ENCODE assay signal across 19 mouse cellular contexts in the genomic region with DNA sequence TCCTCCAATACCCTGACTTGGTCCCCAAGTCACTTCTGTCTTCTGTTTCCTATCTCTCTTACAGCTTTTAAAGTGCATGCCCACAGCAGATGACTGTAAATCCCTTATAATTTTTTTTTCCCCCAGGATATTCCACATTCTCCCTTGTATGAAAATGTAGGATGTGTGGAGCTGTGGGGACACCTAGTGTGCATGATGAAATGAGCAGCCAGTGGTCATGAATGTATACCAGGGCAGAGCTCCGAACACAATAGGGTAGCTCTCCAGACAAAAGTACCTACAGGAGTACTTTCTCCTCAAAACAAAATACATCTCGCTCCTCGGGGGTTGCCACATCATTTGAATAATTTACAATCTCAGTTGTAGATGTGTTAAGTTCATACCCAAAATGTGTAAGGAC.
DNase-seq lines count a peak whose midpoint lies in the region; ATAC-seq and TF ChIP-seq lines count a peak whose summit lies in the region.
"Had no signal": no experiment of that assay in that cellular context is flagged by ENCODE, and none has a peak within 500 bp of the region (broad histone marks: within the 10 kb centered on the region; RNA-seq: fewer than 3 reads in every experiment).

No protein-coding gene starts in this region.

- DNase-seq in kidney, postnatal 0 days (ENCODE audit: low spot score): peak; percentile 8
- DNase-seq in Patski (ENCODE audit: low read depth, low spot score) (no peak), MN1 (ENCODE audit: low spot score) (no peak)
- no peak for DNase-seq in c-Kit-positive CD71-positive TER-119-positive erythroid progenitor cells, embryonic 14.5 days (ENCODE audit: low spot score)
- DNase-seq: cerebellum, adult 9-10 months; kidney, adult 8-10 months; lung, postnatal 10 days; right cerebral cortex, adult 18-20 months; thymus, postnatal 25 days had no signal

- H3K36me3 ChIP-seq in forebrain, embryonic 12.5 days (replicated peaks): no peaks in the 10 kb centered on the region
- H3K36me3 ChIP-seq in forebrain, embryonic 15.5 days: no peaks in the 10 kb centered on the region
- H3K36me3 ChIP-seq in kidney, postnatal 0 days (ENCODE audit: insufficient read depth, low read length): no peaks in the 10 kb centered on the region
- no peaks in the 10 kb centered on the region for H3K36me3 ChIP-seq in kidney, embryonic 14.5 days (ENCODE audit: control insufficient read depth, insufficient read depth, low read length)
- H3K36me3 ChIP-seq in midbrain, embryonic 15.5 days (replicated peaks): no peaks in the 10 kb centered on the region
- H3K36me3 ChIP-seq: embryonic facial prominence, embryonic 10.5 days; heart, embryonic 12.5 days; midbrain, embryonic 12.5 days; neural tube, embryonic 12.5 days had no signal

- POLR2A ChIA-PET in Patski (lab: Charles Lee): no interaction called here

- CTCF ChIA-PET in Patski (lab: Charles Lee): interaction anchor here (1.1 kb wide), 1 partner anchor 23 kb away, joined by 4 read pairs; no protein-coding TSS in a partner anchor

- in situ Hi-C loops in Patski (cut with MboI; ENCODE audit: low pct_unique_long_range_greater_than_20kb): no loop called here

- no peaks in the 10 kb centered on the region for H3K27me3 ChIP-seq in forebrain, embryonic 12.5 days
- no peaks in the 10 kb centered on the region for H3K27me3 ChIP-seq in forebrain, embryonic 15.5 days
- H3K27me3 ChIP-seq in kidney, postnatal 0 days (ENCODE audit: insufficient read depth, low read length): no peaks in the 10 kb centered on the region
- no peaks in the 10 kb centered on the region for H3K27me3 ChIP-seq in kidney, embryonic 14.5 days (ENCODE audit: control insufficient read depth, insufficient read depth, low read length)
- no peaks in the 10 kb centered on the region for H3K27me3 ChIP-seq in Patski
- H3K27me3 ChIP-seq in midbrain, embryonic 15.5 days (replicated peaks): no peaks in the 10 kb centered on the region
- H3K27me3 ChIP-seq: heart, embryonic 12.5 days; midbrain, embryonic 12.5 days; neural tube, embryonic 12.5 days had no signal

- peak; percentile 56 for TF ChIP-seq CTCF in kidney, postnatal 0 days (IDR thresholded peaks at IDR 0.05; ENCODE audit: low read depth)
- peak; percentile 30 for TF ChIP-seq CTCF in Patski (IDR thresholded peaks at IDR 0.05)

- no peaks in the 10 kb centered on the region for H3K4me1 ChIP-seq in forebrain, embryonic 12.5 days
- no peaks in the 10 kb centered on the region for H3K4me1 ChIP-seq in forebrain, embryonic 15.5 days
- H3K4me1 ChIP-seq in kidney, postnatal 0 days (replicated peaks; ENCODE audit: insufficient read depth, low read length): no peaks in the 10 kb centered on the region
- H3K4me1 ChIP-seq in kidney, embryonic 14.5 days (ENCODE audit: control insufficient read depth, insufficient read depth, low read length): no peaks in the 10 kb centered on the region
- H3K4me1 ChIP-seq in midbrain, embryonic 15.5 days: no peaks in the 10 kb centered on the region
- H3K4me1 ChIP-seq: embryonic facial prominence, embryonic 10.5 days; heart, embryonic 12.5 days; midbrain, embryonic 12.5 days; neural tube, embryonic 12.5 days had no signal

- 62% methylated on average over 3 of the region's 3 CpGs for WGBS in forebrain, embryonic 12.5 days
- 45% methylated on average over 3 of the region's 3 CpGs for WGBS in forebrain, embryonic 15.5 days
- WGBS in kidney, postnatal 0 days: 57% methylated on average over 3 of the region's 3 CpGs
- WGBS in kidney, embryonic 14.5 days: 71% methylated on average over 3 of the region's 3 CpGs
- 45% methylated on average over 3 of the region's 3 CpGs for WGBS in midbrain, embryonic 15.5 days

- no peak overlapping the region for H3K27ac ChIP-seq in forebrain, embryonic 12.5 days
- H3K27ac ChIP-seq in forebrain, embryonic 15.5 days (replicated peaks): no peak overlapping the region
- H3K27ac ChIP-seq in kidney, postnatal 0 days: no peak overlapping the region
- no peak overlapping the region for H3K27ac ChIP-seq in kidney, embryonic 14.5 days (ENCODE audit: low read depth, low read length)
- no peak overlapping the region for H3K27ac ChIP-seq in midbrain, embryonic 15.5 days
- H3K27ac ChIP-seq: embryonic facial prominence, embryonic 10.5 days; liver, embryonic 14.5 days; midbrain, embryonic 12.5 days; neural tube, embryonic 12.5 days had no signal

- 0 out of 2 replicates have a peak, but pooled peaks have one; percentile 51 for ATAC-seq in forebrain, embryonic 12.5 days (ENCODE audit: low FRiP score)
- ATAC-seq in forebrain, embryonic 15.5 days (replicated peaks): no peak; the same call in 1 of the 2 replicates
- ATAC-seq in kidney, postnatal 0 days (replicated peaks; ENCODE audit: low FRiP score, low read depth): no peak
- ATAC-seq in kidney, embryonic 14.5 days (ENCODE audit: low FRiP score, low TSS enrichment): no peak
- no peak for ATAC-seq in Patski
- 0 out of 2 replicates have a peak, but pooled peaks have one; percentile 57 for ATAC-seq in midbrain, embryonic 15.5 days (replicated peaks)

- H3K4me2 ChIP-seq in forebrain, embryonic 12.5 days: no peak overlapping the region
- H3K4me2 ChIP-seq in forebrain, embryonic 15.5 days (replicated peaks): no peak overlapping the region
- H3K4me2 ChIP-seq in kidney, postnatal 0 days (ENCODE audit: low read length): no peak overlapping the region
- H3K4me2 ChIP-seq in kidney, embryonic 14.5 days (replicated peaks; ENCODE audit: low read depth, low read length): no peak overlapping the region
- H3K4me2 ChIP-seq in midbrain, embryonic 15.5 days: no peak overlapping the region
- H3K4me2 ChIP-seq: heart, embryonic 12.5 days; midbrain, embryonic 12.5 days; neural tube, embryonic 12.5 days had no signal

- no peaks in the 10 kb centered on the region for H3K9me3 ChIP-seq in forebrain, embryonic 12.5 days
- H3K9me3 ChIP-seq in forebrain, embryonic 15.5 days: no peaks in the 10 kb centered on the region
- H3K9me3 ChIP-seq in kidney, postnatal 0 days (replicated peaks; ENCODE audit: low read length): no peaks in the 10 kb centered on the region
- H3K9me3 ChIP-seq in kidney, embryonic 14.5 days (ENCODE audit: control insufficient read depth, low read length): no peaks in the 10 kb centered on the region
- H3K9me3 ChIP-seq in midbrain, embryonic 15.5 days: no peaks in the 10 kb centered on the region
- H3K9me3 ChIP-seq: embryonic facial prominence, embryonic 10.5 days; heart, embryonic 12.5 days; midbrain, embryonic 12.5 days; neural tube, embryonic 12.5 days had no signal

- H3K4me3 ChIP-seq in forebrain, embryonic 12.5 days (replicated peaks): no peak overlapping the region
- no peak overlapping the region for H3K4me3 ChIP-seq in forebrain, embryonic 15.5 days
- H3K4me3 ChIP-seq in kidney, postnatal 0 days (replicated peaks; ENCODE audit: low read depth, low read length): no peak overlapping the region
- no peak overlapping the region for H3K4me3 ChIP-seq in kidney, embryonic 14.5 days (ENCODE audit: low read length)
- no peak overlapping the region for H3K4me3 ChIP-seq in midbrain, embryonic 15.5 days
- H3K4me3 ChIP-seq: embryonic facial prominence, embryonic 10.5 days; erythroblast, embryonic 14.5 days; heart, embryonic 12.5 days; midbrain, embryonic 12.5 days; neural tube, embryonic 12.5 days had no signal

- H3K9ac ChIP-seq in forebrain, embryonic 12.5 days: no peak overlapping the region
- H3K9ac ChIP-seq in forebrain, embryonic 15.5 days (replicated peaks): no peak overlapping the region
- no peak overlapping the region for H3K9ac ChIP-seq in kidney, postnatal 0 days (ENCODE audit: low read depth, low read length)
- H3K9ac ChIP-seq in kidney, embryonic 14.5 days (ENCODE audit: low read depth, low read length): no peak overlapping the region
- H3K9ac ChIP-seq in midbrain, embryonic 15.5 days: no peak overlapping the region
- H3K9ac ChIP-seq: heart, embryonic 12.5 days; liver, embryonic 14.5 days; midbrain, embryonic 12.5 days; neural tube, embryonic 12.5 days had no signal

Comparison
In these comparisons a context has a peak if more than half of its experiments do, and no peak if none do; other contexts are left out.
1. ATAC-seq: peak in forebrain, embryonic 12.5 days (single experiment) and midbrain, embryonic 15.5 days (single experiment); none in forebrain, embryonic 15.5 days (single experiment), kidney, postnatal 0 days (single experiment), kidney, embryonic 14.5 days (single experiment) and Patski (single experiment).